Mouse (Mus musculus): ENCODE measurements at regions not wholly inside any gene's neighbourhood (a gene's known extent, or its start where the extent isn't known, plus 50 kb on each side); places are given as distances from the start of the nearest gene placed in this dataset.
A peak's percentile ranks its signal among the peaks of the same experiment; 100 is the strongest.

GRCm38 (mm10) chr2:12825902-12826301 lies 97.9 kb upstream of the Pter start:
- peak; percentile 2 for DNase-seq (ENCODE audit: extremely low read depth)
- in situ Hi-C loops (cut with MboI; ENCODE audit: low pct_ligation_motif_present, low pct_unique_long_range_greater_than_20kb, low sequenced_read_pairs): no loop called here
- H3K27me3 ChIP-seq (replicated peaks): no peaks in the 10 kb centered on the region
- H3K4me3 ChIP-seq (replicated peaks in 1 of 3; ENCODE audit: low read depth in 2 of 3, low read length in 2 of 3, poor library complexity in 1 of 3): no peak overlapping the region
- H3K4me1 ChIP-seq (ENCODE audit: control insufficient read depth in 1 of 2, insufficient read depth in 2 of 2): no peaks in the 10 kb centered on the region
- no peaks in the 10 kb centered on the region for H3K79me2 ChIP-seq (replicated peaks; ENCODE audit: control insufficient read depth, extremely low read depth, insufficient read depth, poor library complexity, severe bottlenecking)
- TF ChIP-seq TBP (conservative IDR thresholded peaks at IDR 0.05; ENCODE audit: low read depth, low read length) (no peak), JUND (conservative IDR thresholded peaks at IDR 0.05; ENCODE audit: low read depth, low read length) (no peak), CHD1 (IDR thresholded peaks at IDR 0.05; ENCODE audit: low read depth, low read length) (no peak), ZMIZ1 (IDR thresholded peaks at IDR 0.05; ENCODE audit: low read depth, low read length) (no peak), BHLHE40 (IDR thresholded peaks at IDR 0.05; ENCODE audit: low read depth, low read length) (no peak), CTCF (conservative IDR thresholded peaks at IDR 0.05 in 1 of 2, IDR thresholded peaks at IDR 0.05 in 1 of 2; ENCODE audit: low read depth in 2 of 2, low read length in 2 of 2) (no peak), POLR2AphosphoS2 (IDR thresholded peaks at IDR 0.05; ENCODE audit: low read depth, low read length) (no peak), PAX5 (IDR thresholded peaks at IDR 0.05; ENCODE audit: low read length) (no peak), USF2 (conservative IDR thresholded peaks at IDR 0.05; ENCODE audit: low read depth, low read length) (no peak), E2F4 (IDR thresholded peaks at IDR 0.05; ENCODE audit: insufficient replicate concordance, low read depth, low read length) (no peak)
- no peak overlapping the region for H3K4me2 ChIP-seq (ENCODE audit: insufficient read depth, low read depth, poor library complexity, severe bottlenecking)
- dilution Hi-C loops (cut with MboI; ENCODE audit: extremely low pct_ligation_motif_present, extremely low pct_unique_long_range_greater_than_20kb, low sequenced_read_pairs): no loop called here
- H3K36me3 ChIP-seq (replicated peaks in 1 of 2; ENCODE audit: control insufficient read depth in 1 of 2, insufficient read depth in 1 of 2, low read length in 1 of 2): no peaks in the 10 kb centered on the region
- H3K9me3 ChIP-seq (replicated peaks; ENCODE audit: low read length): no peaks in the 10 kb centered on the region
- H3K27ac ChIP-seq (ENCODE audit: insufficient read depth, low read depth): no peak overlapping the region
- H3K9ac ChIP-seq (ENCODE audit: insufficient read depth, low read depth): no peak overlapping the region

- peak; percentile 23 for DNase-seq (ENCODE audit: extremely low read depth)
- Histone ChIP-seq H3K9ac (ENCODE audit: insufficient read depth, low read depth) (no peak overlapping the region), H3K79me2 (replicated peaks; ENCODE audit: control insufficient read depth, extremely low read depth, insufficient read depth, poor library complexity, severe bottlenecking) (no peaks in the 10 kb centered on the region), H3K4me3 (replicated peaks in 1 of 3; ENCODE audit: low read depth in 2 of 3, low read length in 2 of 3, poor library complexity in 1 of 3) (no peak overlapping the region), H3K36me3 (replicated peaks in 1 of 2; ENCODE audit: control insufficient read depth in 1 of 2, insufficient read depth in 1 of 2, low read length in 1 of 2) (no peaks in the 10 kb centered on the region), H3K27ac (ENCODE audit: insufficient read depth, low read depth) (no peak overlapping the region), H3K27me3 (replicated peaks) (no peaks in the 10 kb centered on the region), H3K4me1 (ENCODE audit: control insufficient read depth in 1 of 2, insufficient read depth in 2 of 2) (peaks cover 0 to 3% of the 10 kb centered on the region in 2 experiments; a peak in 1 of 4 replicates), H3K9me3 (replicated peaks; ENCODE audit: low read length) (no peaks in the 10 kb centered on the region), H3K4me2 (ENCODE audit: insufficient read depth, low read depth, poor library complexity, severe bottlenecking) (no peak overlapping the region)
- TF ChIP-seq JUN (IDR thresholded peaks at IDR 0.05; ENCODE audit: insufficient read depth, low read depth, low read length) (peak; percentile 72), IRF4 (IDR thresholded peaks at IDR 0.05; ENCODE audit: low read depth, low read length) (peak; percentile 61), MXI1 (IDR thresholded peaks at IDR 0.05; ENCODE audit: low read depth, low read length) (no peak), SIN3A (IDR thresholded peaks at IDR 0.05; ENCODE audit: low read length) (no peak), JUND (conservative IDR thresholded peaks at IDR 0.05; ENCODE audit: low read depth, low read length) (peak; percentile 77)
- in situ Hi-C loops (cut with MboI; ENCODE audit: low pct_ligation_motif_present, low pct_unique_long_range_greater_than_20kb, low sequenced_read_pairs): no loop called here
- dilution Hi-C loops (cut with MboI; ENCODE audit: extremely low pct_ligation_motif_present, extremely low pct_unique_long_range_greater_than_20kb, low sequenced_read_pairs): no loop called here
Measured at GRCm38 (mm10) chr2:12833579-12833978, 90.3 kb upstream of the Pter start.

GRCm38 (mm10) chr2:12866543-12866942 lies 57.3 kb upstream of the Pter start:
- Histone ChIP-seq H3K4me2 (ENCODE audit: insufficient read depth, low read depth, poor library complexity, severe bottlenecking) (no peak overlapping the region), H3K27me3 (replicated peaks) (no peaks in the 10 kb centered on the region), H3K79me2 (replicated peaks; ENCODE audit: control insufficient read depth, extremely low read depth, insufficient read depth, poor library complexity, severe bottlenecking) (no peaks in the 10 kb centered on the region), H3K36me3 (replicated peaks in 1 of 2; ENCODE audit: control insufficient read depth in 1 of 2, insufficient read depth in 1 of 2, low read length in 1 of 2) (no peaks in the 10 kb centered on the region), H3K27ac (ENCODE audit: insufficient read depth, low read depth) (no peak overlapping the region), H3K9me3 (replicated peaks; ENCODE audit: low read length) (no peaks in the 10 kb centered on the region), H3K4me3 (replicated peaks in 1 of 3; ENCODE audit: low read depth in 2 of 3, low read length in 2 of 3, poor library complexity in 1 of 3) (no peak overlapping the region), H3K4me1 (ENCODE audit: control insufficient read depth in 1 of 2, insufficient read depth in 2 of 2) (no peaks in the 10 kb centered on the region), H3K9ac (ENCODE audit: insufficient read depth, low read depth) (no peak overlapping the region)
- in situ Hi-C loops (cut with MboI; ENCODE audit: low pct_ligation_motif_present, low pct_unique_long_range_greater_than_20kb, low sequenced_read_pairs) (no loop called here), dilution Hi-C loops (cut with MboI; ENCODE audit: extremely low pct_ligation_motif_present, extremely low pct_unique_long_range_greater_than_20kb, low sequenced_read_pairs) (no loop called here)
- no peak for DNase-seq (ENCODE audit: extremely low read depth)
- TF ChIP-seq ELF1 (IDR thresholded peaks at IDR 0.05; ENCODE audit: low read depth, low read length): no peak
- TF ChIP-seq MEF2A (IDR thresholded peaks at IDR 0.05; ENCODE audit: borderline replicate concordance, low read depth, low read length): no peak
- no peak for TF ChIP-seq ZMIZ1 (IDR thresholded peaks at IDR 0.05; ENCODE audit: low read depth, low read length)
- no peak for TF ChIP-seq ZNF384 (IDR thresholded peaks at IDR 0.05; ENCODE audit: low read depth, low read length)

All from CH12.LX (cell line).